Mouse (Mus musculus): ENCODE data around the gene Gm3952. TPM values are rescaled to one million over a fixed set of nuclear protein-coding genes. Genes with fewer than 3 reads are reported as not detected.

Gene Gm3952
- total and polyA plus RNA-seq, 2 experiments from 2014 or later = not detected

- H3K36me3 ChIP-seq (ENCODE audit: insufficient read depth, low read length) = peaks cover 21% of the 10 kb centered on the region
Measured at GRCm38 (mm10) chr8:128724819-128725218, 73.7 kb downstream of the Gm3952 start.

GRCm38 (mm10) chr8:128716184-128716583 is 82.3 kb downstream of the Gm3952 start:
- Histone ChIP-seq H3K4me2 (ENCODE audit: low read depth, low read length) (no peak overlapping the region), H3K27ac (no peak overlapping the region), H3K4me1 (ENCODE audit: insufficient read depth, low read length) (no peaks in the 10 kb centered on the region), H3K27me3 (ENCODE audit: insufficient read depth, low read length) (no peaks in the 10 kb centered on the region), H3K4me3 (ENCODE audit: low read length) (no peak overlapping the region), H3K9ac (replicated peaks; ENCODE audit: low read length) (no peak overlapping the region), H3K36me3 (ENCODE audit: insufficient read depth, low read length) (peaks cover 45% of the 10 kb centered on the region), H3K9me3 (ENCODE audit: low read length) (no peaks in the 10 kb centered on the region)
- no peak for ATAC-seq
- DNase-seq (ENCODE audit: low spot score) = no peak
- TF ChIP-seq CTCF (IDR thresholded peaks at IDR 0.05; ENCODE audit: low read depth) = no peak

More at GRCm38 (mm10) chr8:128724819-128725218, 73.7 kb downstream of the Gm3952 start:
- H3K27ac ChIP-seq = no peak overlapping the region
- no peaks in the 10 kb centered on the region for H3K4me1 ChIP-seq (ENCODE audit: insufficient read depth, low read length)
- WGBS = 61% methylated on average over 1 of the region's 1 CpGs
- ATAC-seq (peak; percentile 70; the same call in 1 of the 2 replicates), DNase-seq (ENCODE audit: low spot score) (peak; percentile 78)
- no peak overlapping the region for H3K4me3 ChIP-seq (ENCODE audit: low read length)
- H3K27me3 ChIP-seq (ENCODE audit: insufficient read depth, low read length) = no peaks in the 10 kb centered on the region
- no peak overlapping the region for H3K4me2 ChIP-seq (ENCODE audit: low read depth, low read length)
- no peak overlapping the region for H3K9ac ChIP-seq (replicated peaks; ENCODE audit: low read length)
- TF ChIP-seq CTCF (IDR thresholded peaks at IDR 0.05; ENCODE audit: low read depth) = peak; percentile 82
- no peaks in the 10 kb centered on the region for H3K9me3 ChIP-seq (ENCODE audit: low read length)

- Histone ChIP-seq H3K4me2 (ENCODE audit: low read depth, low read length) (no peak overlapping the region), H3K4me3 (ENCODE audit: low read length) (no peak overlapping the region), H3K9ac (replicated peaks; ENCODE audit: low read length) (no peak overlapping the region), H3K4me1 (ENCODE audit: insufficient read depth, low read length) (no peaks in the 10 kb centered on the region), H3K36me3 (ENCODE audit: insufficient read depth, low read length) (peaks cover 17% of the 10 kb centered on the region; the same call in 1 of the 2 replicates), H3K27ac (no peak overlapping the region), H3K9me3 (ENCODE audit: low read length) (no peaks in the 10 kb centered on the region), H3K27me3 (ENCODE audit: insufficient read depth, low read length) (no peaks in the 10 kb centered on the region)
- DNase-seq (ENCODE audit: low spot score) (peak; percentile 84), ATAC-seq (0 out of 2 replicates have a peak, but pooled peaks have one; percentile 59)
- peak; percentile 88 for TF ChIP-seq CTCF (IDR thresholded peaks at IDR 0.05; ENCODE audit: low read depth)
- 50% methylated on average over 3 of the region's 3 CpGs for WGBS
Measured at GRCm38 (mm10) chr8:128709261-128709660, 89.2 kb downstream of the Gm3952 start.

- WGBS = 78% methylated on average over 2 of the region's 2 CpGs
- ATAC-seq = no peak
- H3K4me2 ChIP-seq (ENCODE audit: low read depth, low read length) = no peak overlapping the region
- H3K36me3 ChIP-seq (ENCODE audit: insufficient read depth, low read length) = no peaks in the 10 kb centered on the region
- no peak overlapping the region for H3K4me3 ChIP-seq (ENCODE audit: low read length)
- H3K9ac ChIP-seq (replicated peaks; ENCODE audit: low read length) = no peak overlapping the region
- H3K27me3 ChIP-seq (ENCODE audit: insufficient read depth, low read length) = no peaks in the 10 kb centered on the region
- TF ChIP-seq CTCF (IDR thresholded peaks at IDR 0.05; ENCODE audit: low read depth) = no peak
- H3K9me3 ChIP-seq (ENCODE audit: low read length) = no peaks in the 10 kb centered on the region
- no peak overlapping the region for H3K27ac ChIP-seq
- no peaks in the 10 kb centered on the region for H3K4me1 ChIP-seq (ENCODE audit: insufficient read depth, low read length)
- DNase-seq (ENCODE audit: low spot score) = no peak
Measured at GRCm38 (mm10) chr8:128704836-128705235, 93.7 kb downstream of the Gm3952 start.

GRCm38 (mm10) chr8:128704376-128704775 is 94.1 kb downstream of the Gm3952 start:
- TF ChIP-seq CTCF (IDR thresholded peaks at IDR 0.05; ENCODE audit: low read depth) = no peak
- WGBS = 80% methylated on average over 1 of the region's 1 CpGs
- H3K36me3 ChIP-seq (ENCODE audit: insufficient read depth, low read length) = no peaks in the 10 kb centered on the region

GRCm38 (mm10) chr8:128697945-128698344 is 100.5 kb downstream of the Gm3952 start:
- no peak for ATAC-seq
- Histone ChIP-seq H3K9me3 (ENCODE audit: low read length) (no peaks in the 10 kb centered on the region), H3K27me3 (ENCODE audit: insufficient read depth, low read length) (no peaks in the 10 kb centered on the region)

More at GRCm38 (mm10) chr8:128704376-128704775, 94.1 kb downstream of the Gm3952 start:
- Histone ChIP-seq H3K4me1 (ENCODE audit: insufficient read depth, low read length) (no peaks in the 10 kb centered on the region), H3K4me3 (ENCODE audit: low read length) (no peak overlapping the region), H3K27ac (no peak overlapping the region), H3K27me3 (ENCODE audit: insufficient read depth, low read length) (no peaks in the 10 kb centered on the region), H3K9me3 (ENCODE audit: low read length) (no peaks in the 10 kb centered on the region), H3K9ac (replicated peaks; ENCODE audit: low read length) (no peak overlapping the region), H3K4me2 (ENCODE audit: low read depth, low read length) (no peak overlapping the region)
- DNase-seq (ENCODE audit: low spot score) (no peak), ATAC-seq (no peak)

GRCm38 (mm10) chr8:128696701-128697397 is 101.6 kb downstream of the Gm3952 start:
- ATAC-seq (no peak), DNase-seq (ENCODE audit: low spot score) (no peak)
- Histone ChIP-seq H3K36me3 (ENCODE audit: insufficient read depth, low read length) (no peaks in the 10 kb centered on the region), H3K4me3 (ENCODE audit: low read length) (no peak overlapping the region), H3K9me3 (ENCODE audit: low read length) (no peaks in the 10 kb centered on the region), H3K27me3 (ENCODE audit: insufficient read depth, low read length) (no peaks in the 10 kb centered on the region), H3K27ac (no peak overlapping the region), H3K4me1 (ENCODE audit: insufficient read depth, low read length) (no peaks in the 10 kb centered on the region), H3K4me2 (ENCODE audit: low read depth, low read length) (no peak overlapping the region), H3K9ac (replicated peaks; ENCODE audit: low read length) (no peak overlapping the region)
- TF ChIP-seq CTCF (IDR thresholded peaks at IDR 0.05; ENCODE audit: low read depth) = no peak
- 100% methylated on average over 1 of the region's 1 CpGs for WGBS

More at GRCm38 (mm10) chr8:128697945-128698344, 100.5 kb downstream of the Gm3952 start:
- 77% methylated on average over 3 of the region's 3 CpGs for WGBS
- TF ChIP-seq CTCF (IDR thresholded peaks at IDR 0.05; ENCODE audit: low read depth) = no peak
- no peaks in the 10 kb centered on the region for H3K4me1 ChIP-seq (ENCODE audit: insufficient read depth, low read length)
- DNase-seq (ENCODE audit: low spot score) = no peak
- H3K9ac ChIP-seq (replicated peaks; ENCODE audit: low read length) = no peak overlapping the region
- no peak overlapping the region for H3K27ac ChIP-seq
- H3K4me2 ChIP-seq (ENCODE audit: low read depth, low read length) = no peak overlapping the region
- no peak overlapping the region for H3K4me3 ChIP-seq (ENCODE audit: low read length)
- no peaks in the 10 kb centered on the region for H3K36me3 ChIP-seq (ENCODE audit: insufficient read depth, low read length)

Other genes with a start within 250 kb of the Gm3952 start
- gene Itgb1, start 113.0 kb downstream of the Gm3952 start, total RNA-seq (2014; rRNA removed) = 59.1 and 61.5 TPM in 2 replicates
- 70.8 and 75.7 TPM in 2 replicates for gene Itgb1, start 113.0 kb downstream of the Gm3952 start, polyA plus RNA-seq (2015; fragmentation: Nextera tagmentation; extraction: Ambion mirVana)